Mouse (Mus musculus): ENCODE data around the gene Thg1l. TPM values are rescaled to one million over a fixed set of nuclear protein-coding genes. Genes with fewer than 3 reads are reported as not detected.

Gene Thg1l
- polyA plus RNA-seq, 1 experiment from 2014 or later: 14.8 TPM

GRCm38 (mm10) chr11:45968466-45968865, 13.2 kb upstream of the Thg1l start:
- H3K9me3 ChIP-seq (replicated peaks; ENCODE audit: control insufficient read depth, low read length): no peaks in the 10 kb centered on the region
- no peak overlapping the region for H3K27ac ChIP-seq (replicated peaks; ENCODE audit: low read depth, low read length)
- H3K4me2 ChIP-seq (ENCODE audit: low read depth, low read length): no peak overlapping the region
- H3K4me1 ChIP-seq (ENCODE audit: control insufficient read depth, insufficient read depth, low read length): no peaks in the 10 kb centered on the region
- H3K27me3 ChIP-seq (ENCODE audit: control insufficient read depth, insufficient read depth, low read length): no peaks in the 10 kb centered on the region
- H3K4me3 ChIP-seq (ENCODE audit: low read depth, low read length): no peak overlapping the region
- no peak overlapping the region for H3K9ac ChIP-seq (replicated peaks; ENCODE audit: low read length)
- DNase-seq (ENCODE audit: low spot score) (no peak), ATAC-seq (replicated peaks; ENCODE audit: insufficient number of reproducible peaks, low FRiP score, low TSS enrichment, low read depth) (no peak)
- H3K36me3 ChIP-seq (replicated peaks; ENCODE audit: control insufficient read depth, insufficient read depth, low read depth, low read length): no peaks in the 10 kb centered on the region
- 89% methylated on average over 3 of the region's 3 CpGs for WGBS

- H3K9me3 ChIP-seq (replicated peaks; ENCODE audit: control insufficient read depth, low read length): no peaks in the 10 kb centered on the region
- no peak overlapping the region for H3K4me2 ChIP-seq (ENCODE audit: low read depth, low read length)
- no peaks in the 10 kb centered on the region for H3K27me3 ChIP-seq (ENCODE audit: control insufficient read depth, insufficient read depth, low read length)
- 87% methylated on average over 4 of the region's 4 CpGs for WGBS
- H3K4me1 ChIP-seq (ENCODE audit: control insufficient read depth, insufficient read depth, low read length): no peaks in the 10 kb centered on the region
- no peak overlapping the region for H3K27ac ChIP-seq (replicated peaks; ENCODE audit: low read depth, low read length)
- no peaks in the 10 kb centered on the region for H3K36me3 ChIP-seq (replicated peaks; ENCODE audit: control insufficient read depth, insufficient read depth, low read depth, low read length)
- DNase-seq (ENCODE audit: low spot score): no peak
- no peak overlapping the region for H3K9ac ChIP-seq (replicated peaks; ENCODE audit: low read length)
- no peak for ATAC-seq (replicated peaks; ENCODE audit: insufficient number of reproducible peaks, low FRiP score, low TSS enrichment, low read depth)
- no peak overlapping the region for H3K4me3 ChIP-seq (ENCODE audit: low read depth, low read length)
These were observed 11.6 kb upstream of the Thg1l start for GRCm38 (mm10) chr11:45966896-45967295.

- no peak overlapping the region for H3K27ac ChIP-seq (replicated peaks; ENCODE audit: low read depth, low read length)
- H3K4me2 ChIP-seq (ENCODE audit: low read depth, low read length): no peak overlapping the region
- H3K9me3 ChIP-seq (replicated peaks; ENCODE audit: control insufficient read depth, low read length): no peaks in the 10 kb centered on the region
- ATAC-seq (replicated peaks; ENCODE audit: insufficient number of reproducible peaks, low FRiP score, low TSS enrichment, low read depth): no peak
- no peaks in the 10 kb centered on the region for H3K27me3 ChIP-seq (ENCODE audit: control insufficient read depth, insufficient read depth, low read length)
- WGBS: 84% methylated on average over 5 of the region's 5 CpGs
- DNase-seq (ENCODE audit: low spot score): no peak
- no peak overlapping the region for H3K4me3 ChIP-seq (ENCODE audit: low read depth, low read length)
- no peak overlapping the region for H3K9ac ChIP-seq (replicated peaks; ENCODE audit: low read length)
- no peaks in the 10 kb centered on the region for H3K36me3 ChIP-seq (replicated peaks; ENCODE audit: control insufficient read depth, insufficient read depth, low read depth, low read length)
- H3K4me1 ChIP-seq (ENCODE audit: control insufficient read depth, insufficient read depth, low read length): no peaks in the 10 kb centered on the region
These were observed 4.7 kb upstream of the Thg1l start for GRCm38 (mm10) chr11:45960003-45960402.

- ATAC-seq (replicated peaks; ENCODE audit: insufficient number of reproducible peaks, low FRiP score, low TSS enrichment, low read depth) (no peak), DNase-seq (ENCODE audit: low spot score) (peak; percentile 24)
- Histone ChIP-seq H3K27ac (replicated peaks; ENCODE audit: low read depth, low read length) (no peak overlapping the region), H3K4me3 (ENCODE audit: low read depth, low read length) (no peak overlapping the region), H3K36me3 (replicated peaks; ENCODE audit: control insufficient read depth, insufficient read depth, low read depth, low read length) (no peaks in the 10 kb centered on the region), H3K9me3 (replicated peaks; ENCODE audit: control insufficient read depth, low read length) (no peaks in the 10 kb centered on the region), H3K9ac (replicated peaks; ENCODE audit: low read length) (no peak overlapping the region), H3K4me1 (ENCODE audit: control insufficient read depth, insufficient read depth, low read length) (no peaks in the 10 kb centered on the region), H3K4me2 (ENCODE audit: low read depth, low read length) (no peak overlapping the region), H3K27me3 (ENCODE audit: control insufficient read depth, insufficient read depth, low read length) (no peaks in the 10 kb centered on the region)
- 76% methylated on average over 3 of the region's 3 CpGs for WGBS
These were observed 4.3 kb upstream of the Thg1l start for GRCm38 (mm10) chr11:45959598-45959997.

- H3K4me3 ChIP-seq (ENCODE audit: low read depth, low read length): no peak overlapping the region
- WGBS: 88% methylated on average over 2 of the region's 2 CpGs
- no peaks in the 10 kb centered on the region for H3K4me1 ChIP-seq (ENCODE audit: control insufficient read depth, insufficient read depth, low read length)
- ATAC-seq (replicated peaks; ENCODE audit: insufficient number of reproducible peaks, low FRiP score, low TSS enrichment, low read depth) (no peak), DNase-seq (ENCODE audit: low spot score) (no peak)
- H3K9ac ChIP-seq (replicated peaks; ENCODE audit: low read length): no peak overlapping the region
- no peaks in the 10 kb centered on the region; the same call in 1 of the 2 replicates for H3K36me3 ChIP-seq (replicated peaks; ENCODE audit: control insufficient read depth, insufficient read depth, low read depth, low read length)
- H3K27ac ChIP-seq (replicated peaks; ENCODE audit: low read depth, low read length): no peak overlapping the region
- no peaks in the 10 kb centered on the region for H3K9me3 ChIP-seq (replicated peaks; ENCODE audit: control insufficient read depth, low read length)
- no peak overlapping the region for H3K4me2 ChIP-seq (ENCODE audit: low read depth, low read length)
- no peaks in the 10 kb centered on the region for H3K27me3 ChIP-seq (ENCODE audit: control insufficient read depth, insufficient read depth, low read length)
These were observed 7.8 kb downstream of the Thg1l start for GRCm38 (mm10) chr11:45947491-45947890.

- Histone ChIP-seq H3K4me3 (ENCODE audit: low read depth, low read length) (no peak overlapping the region), H3K9me3 (replicated peaks; ENCODE audit: control insufficient read depth, low read length) (no peaks in the 10 kb centered on the region), H3K27me3 (ENCODE audit: control insufficient read depth, insufficient read depth, low read length) (no peaks in the 10 kb centered on the region), H3K9ac (replicated peaks; ENCODE audit: low read length) (no peak overlapping the region), H3K4me2 (ENCODE audit: low read depth, low read length) (no peak overlapping the region), H3K36me3 (replicated peaks; ENCODE audit: control insufficient read depth, insufficient read depth, low read depth, low read length) (no peaks in the 10 kb centered on the region; the same call in 1 of the 2 replicates), H3K4me1 (ENCODE audit: control insufficient read depth, insufficient read depth, low read length) (no peaks in the 10 kb centered on the region), H3K27ac (replicated peaks; ENCODE audit: low read depth, low read length) (no peak overlapping the region)
- DNase-seq (ENCODE audit: low spot score) (no peak), ATAC-seq (replicated peaks; ENCODE audit: insufficient number of reproducible peaks, low FRiP score, low TSS enrichment, low read depth) (no peak)
- 82% methylated on average over 4 of the region's 4 CpGs for WGBS
These were observed 8.5 kb downstream of the Thg1l start for GRCm38 (mm10) chr11:45946796-45947195.

GRCm38 (mm10) chr11:45944643-45945156, 10.6 kb downstream of the Thg1l start, which contains the start of gene Lsm11:
Gene Lsm11, minus strand, starts transcription at chr11:45944935.
- Histone ChIP-seq H3K27me3 (ENCODE audit: control insufficient read depth, insufficient read depth, low read length) (no peaks in the 10 kb centered on the region), H3K9me3 (replicated peaks; ENCODE audit: control insufficient read depth, low read length) (no peaks in the 10 kb centered on the region), H3K4me3 (ENCODE audit: low read depth, low read length) (peak within 1 kb of the TSS; percentile 87), H3K36me3 (replicated peaks; ENCODE audit: control insufficient read depth, insufficient read depth, low read depth, low read length) (no peaks in the 10 kb centered on the region; the same call in 1 of the 2 replicates), H3K4me1 (ENCODE audit: control insufficient read depth, insufficient read depth, low read length) (no peaks in the 10 kb centered on the region), H3K9ac (replicated peaks; ENCODE audit: low read length) (peak within 1 kb of the TSS; percentile 88), H3K27ac (replicated peaks; ENCODE audit: low read depth, low read length) (no peak within 1 kb of the TSS), H3K4me2 (ENCODE audit: low read depth, low read length) (peak within 1 kb of the TSS; percentile 91)
- ATAC-seq (replicated peaks; ENCODE audit: insufficient number of reproducible peaks, low FRiP score, low TSS enrichment, low read depth) (peak; percentile 83), DNase-seq (ENCODE audit: low spot score) (peak; percentile 94)
- WGBS: under 1% methylated on average over 53 of the region's 55 CpGs

GRCm38 (mm10) chr11:45943891-45944642, 11.2 kb downstream of the Thg1l start:
- H3K27ac ChIP-seq (replicated peaks; ENCODE audit: low read depth, low read length): no peak overlapping the region
- peak overlapping the region; percentile 91 for H3K4me2 ChIP-seq (ENCODE audit: low read depth, low read length)
- H3K9ac ChIP-seq (replicated peaks; ENCODE audit: low read length): peak overlapping the region; percentile 88
- peak overlapping the region; percentile 87 for H3K4me3 ChIP-seq (ENCODE audit: low read depth, low read length)
- H3K27me3 ChIP-seq (ENCODE audit: control insufficient read depth, insufficient read depth, low read length): no peaks in the 10 kb centered on the region
- under 1% methylated on average over 48 of the region's 49 CpGs for WGBS
- DNase-seq (ENCODE audit: low spot score) (peak; percentile 33), ATAC-seq (replicated peaks; ENCODE audit: insufficient number of reproducible peaks, low FRiP score, low TSS enrichment, low read depth) (peak; percentile 77)
- H3K4me1 ChIP-seq (ENCODE audit: control insufficient read depth, insufficient read depth, low read length): no peaks in the 10 kb centered on the region
- no peaks in the 10 kb centered on the region for H3K9me3 ChIP-seq (replicated peaks; ENCODE audit: control insufficient read depth, low read length)
- H3K36me3 ChIP-seq (replicated peaks; ENCODE audit: control insufficient read depth, insufficient read depth, low read depth, low read length): no peaks in the 10 kb centered on the region; the same call in 1 of the 2 replicates
